Mouse (Mus musculus) cerebellum, adult 18-20 months (tissue): Measurements from ENCODE around the gene Gtf3a.
A peak's percentile ranks its signal among the peaks of the same experiment; 100 is the strongest.

ENCODE experiments used
- DNase-seq, 2 experiments: peaks; one replicate each; pipeline ENCODE4 v3.0.0; 2021

Gtf3a gene

GRCm38 (mm10) chr5:146983216-146983615 lies 34.8 kb downstream of the Gtf3a start:
- DNase-seq, result peak; percentile 62 to 82

GRCm38 (mm10) chr5:146985725-146986433 lies 37.4 kb downstream of the Gtf3a start:
- DNase-seq, result no peak

GRCm38 (mm10) chr5:146987588-146987987 lies 39.1 kb downstream of the Gtf3a start:
- DNase-seq, result no peak

- no peak for DNase-seq
Measured at GRCm38 (mm10) chr5:146989051-146989450, 40.6 kb downstream of the Gtf3a start.

GRCm38 (mm10) chr5:146993509-146993908 lies 45.1 kb downstream of the Gtf3a start:
- no peak for DNase-seq

- no peak for DNase-seq
Measured at GRCm38 (mm10) chr5:146994973-146995372, 46.5 kb downstream of the Gtf3a start.

GRCm38 (mm10) chr5:146996812-146997211 lies 48.4 kb downstream of the Gtf3a start:
- no peak for DNase-seq

GRCm38 (mm10) chr5:146998802-146999201 lies 50.3 kb downstream of the Gtf3a start:
- no peak for DNase-seq

GRCm38 (mm10) chr5:147001312-147001711 lies 52.9 kb downstream of the Gtf3a start:
- no peak for DNase-seq

GRCm38 (mm10) chr5:147003303-147003702 lies 54.8 kb downstream of the Gtf3a start:
- DNase-seq, result no peak
